Mouse (Mus musculus): Measurements from ENCODE around the gene Otulin.

Gene Otulin

DNA sequence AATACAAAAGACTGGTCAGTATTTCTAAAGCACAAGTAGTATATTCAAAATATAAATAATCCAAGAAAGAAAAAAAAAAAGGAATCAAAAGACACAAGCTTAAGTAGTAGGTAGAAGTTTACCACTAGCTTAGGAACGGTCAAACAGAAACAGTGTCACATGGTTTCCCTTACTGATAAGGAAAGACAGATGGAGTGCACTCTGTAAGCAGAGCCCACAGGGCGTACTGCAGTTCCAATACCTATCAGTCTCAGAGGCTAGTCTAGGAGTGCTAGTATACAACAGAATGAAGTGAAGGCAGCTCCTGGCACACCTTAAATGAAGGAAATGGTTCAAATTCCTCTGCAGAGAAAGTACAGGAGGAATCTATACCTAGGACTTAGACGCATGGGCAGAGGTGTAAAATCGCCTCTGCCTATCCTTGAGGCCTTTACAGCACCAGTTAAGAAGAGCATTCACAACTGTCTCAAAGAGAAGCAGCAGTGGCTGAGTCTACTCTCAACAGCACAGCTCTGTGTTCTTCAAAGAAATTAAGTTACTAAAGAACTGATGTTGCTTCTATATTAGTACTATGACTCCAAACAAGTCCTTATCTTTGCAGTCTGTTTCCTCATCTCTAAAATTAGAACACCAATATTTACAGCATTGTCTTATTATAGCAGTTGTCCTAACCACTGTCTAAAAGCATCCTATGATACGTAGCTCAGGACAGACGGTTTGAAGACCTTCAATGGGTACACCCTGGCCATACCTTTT is 11.5 kb downstream of the Otulin start:
- Histone ChIP-seq H3K9me3 (ENCODE audit: low read length) (no peaks in the 10 kb centered on the region), H3K4me3 (replicated peaks; ENCODE audit: low read length) (no peak overlapping the region), H3K4me1 (replicated peaks; ENCODE audit: low read depth, low read length) (peaks cover 20% of the 10 kb centered on the region), H3K27me3 (ENCODE audit: insufficient read depth, low read length) (no peaks in the 10 kb centered on the region), H3K36me3 (ENCODE audit: insufficient read depth, low read length) (peaks cover 90% of the 10 kb centered on the region)
- TF ChIP-seq POU5F1 (IDR thresholded peaks at IDR 0.05; ENCODE audit: borderline replicate concordance, low read length) (no peak), CTCF (conservative IDR thresholded peaks at IDR 0.05; ENCODE audit: low read length) (no peak), NANOG (IDR thresholded peaks at IDR 0.05; ENCODE audit: borderline replicate concordance, low read length) (no peak)

DNA sequence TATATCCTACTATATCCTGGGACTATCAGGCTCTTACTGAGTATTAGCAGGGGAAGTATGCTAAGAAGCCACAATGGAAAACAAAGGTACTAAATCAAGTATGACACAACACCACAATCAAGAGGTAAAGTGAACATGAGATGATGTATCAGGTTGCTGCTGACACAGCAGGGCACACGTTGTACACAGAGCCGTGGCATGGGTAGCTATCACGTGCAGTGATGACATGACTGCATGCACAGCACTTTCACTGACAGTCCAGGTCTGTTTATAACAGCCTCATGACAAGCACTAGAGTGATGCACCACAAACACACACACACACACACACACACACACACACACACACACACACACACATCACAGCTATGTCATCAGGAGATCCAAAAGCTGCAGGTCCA is 13.3 kb downstream of the Otulin start:
- Histone ChIP-seq H3K27me3 (ENCODE audit: insufficient read depth, low read length) (no peaks in the 10 kb centered on the region), H3K4me1 (replicated peaks; ENCODE audit: low read depth, low read length) (peaks cover 19% of the 10 kb centered on the region; the same call in 1 of the 2 replicates), H3K36me3 (ENCODE audit: insufficient read depth, low read length) (peaks cover 77% of the 10 kb centered on the region), H3K4me3 (replicated peaks; ENCODE audit: low read length) (no peak overlapping the region), H3K9me3 (ENCODE audit: low read length) (no peaks in the 10 kb centered on the region)
- TF ChIP-seq CTCF (conservative IDR thresholded peaks at IDR 0.05; ENCODE audit: low read length): no peak
- TF ChIP-seq NANOG (IDR thresholded peaks at IDR 0.05; ENCODE audit: borderline replicate concordance, low read length): no peak
- TF ChIP-seq POU5F1 (IDR thresholded peaks at IDR 0.05; ENCODE audit: borderline replicate concordance, low read length): no peak

DNA sequence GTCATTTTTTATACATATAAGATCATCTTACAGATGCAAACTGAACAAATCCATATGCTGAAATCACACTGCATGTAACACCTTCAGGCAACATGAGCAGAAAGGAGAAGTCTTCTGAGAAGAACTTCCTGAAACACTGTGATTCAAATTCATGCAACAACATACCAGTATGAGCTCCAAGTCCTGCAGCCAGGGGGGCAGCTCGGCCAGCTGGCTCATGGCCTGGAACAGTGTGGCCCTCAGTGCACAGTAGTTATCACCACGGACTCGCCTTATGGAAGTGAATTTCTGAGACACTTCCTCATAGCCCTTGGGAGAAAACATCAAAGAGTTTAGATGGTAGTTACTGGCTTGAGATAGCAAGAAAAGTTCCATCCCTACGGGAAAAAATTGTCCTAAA is 14.3 kb downstream of the Otulin start:
- Histone ChIP-seq H3K36me3 (ENCODE audit: insufficient read depth, low read length) (peaks cover 80% of the 10 kb centered on the region), H3K9me3 (ENCODE audit: low read length) (no peaks in the 10 kb centered on the region), H3K4me1 (replicated peaks; ENCODE audit: low read depth, low read length) (peaks cover 13% of the 10 kb centered on the region; the same call in 1 of the 2 replicates), H3K27me3 (ENCODE audit: insufficient read depth, low read length) (no peaks in the 10 kb centered on the region), H3K4me3 (replicated peaks; ENCODE audit: low read length) (no peak overlapping the region)
- no peak for TF ChIP-seq NANOG (IDR thresholded peaks at IDR 0.05; ENCODE audit: borderline replicate concordance, low read length)
- no peak for TF ChIP-seq POU5F1 (IDR thresholded peaks at IDR 0.05; ENCODE audit: borderline replicate concordance, low read length)
- TF ChIP-seq CTCF (conservative IDR thresholded peaks at IDR 0.05; ENCODE audit: low read length): no peak

GRCm38 (mm10) chr15:27613255-27613654 is 17.2 kb downstream of the Otulin start:
- H3K4me3 ChIP-seq (replicated peaks; ENCODE audit: low read length): no peak overlapping the region
- H3K27me3 ChIP-seq (ENCODE audit: insufficient read depth, low read length): no peaks in the 10 kb centered on the region
- H3K36me3 ChIP-seq (ENCODE audit: insufficient read depth, low read length): peaks cover 79% of the 10 kb centered on the region
- H3K4me1 ChIP-seq (replicated peaks; ENCODE audit: low read depth, low read length): 0 out of 2 replicates have a peak, but pooled peaks cover 11% of the 10 kb centered on the region
- TF ChIP-seq NANOG (IDR thresholded peaks at IDR 0.05; ENCODE audit: borderline replicate concordance, low read length): no peak
- TF ChIP-seq CTCF (conservative IDR thresholded peaks at IDR 0.05; ENCODE audit: low read length): no peak
- no peak for TF ChIP-seq POU5F1 (IDR thresholded peaks at IDR 0.05; ENCODE audit: borderline replicate concordance, low read length)
- no peaks in the 10 kb centered on the region for H3K9me3 ChIP-seq (ENCODE audit: low read length)

- Histone ChIP-seq H3K9me3 (ENCODE audit: low read length) (no peaks in the 10 kb centered on the region), H3K4me3 (replicated peaks; ENCODE audit: low read length) (no peak overlapping the region), H3K4me1 (replicated peaks; ENCODE audit: low read depth, low read length) (0 out of 2 replicates have a peak, but pooled peaks cover 11% of the 10 kb centered on the region), H3K36me3 (ENCODE audit: insufficient read depth, low read length) (peaks cover 79% of the 10 kb centered on the region), H3K27me3 (ENCODE audit: insufficient read depth, low read length) (no peaks in the 10 kb centered on the region)
- peak; percentile 96 for TF ChIP-seq CTCF (conservative IDR thresholded peaks at IDR 0.05; ENCODE audit: low read length)
- TF ChIP-seq NANOG (IDR thresholded peaks at IDR 0.05; ENCODE audit: borderline replicate concordance, low read length): no peak
Observed at GRCm38 (mm10) chr15:27612533-27613221, 17.8 kb downstream of the Otulin start.

DNA sequence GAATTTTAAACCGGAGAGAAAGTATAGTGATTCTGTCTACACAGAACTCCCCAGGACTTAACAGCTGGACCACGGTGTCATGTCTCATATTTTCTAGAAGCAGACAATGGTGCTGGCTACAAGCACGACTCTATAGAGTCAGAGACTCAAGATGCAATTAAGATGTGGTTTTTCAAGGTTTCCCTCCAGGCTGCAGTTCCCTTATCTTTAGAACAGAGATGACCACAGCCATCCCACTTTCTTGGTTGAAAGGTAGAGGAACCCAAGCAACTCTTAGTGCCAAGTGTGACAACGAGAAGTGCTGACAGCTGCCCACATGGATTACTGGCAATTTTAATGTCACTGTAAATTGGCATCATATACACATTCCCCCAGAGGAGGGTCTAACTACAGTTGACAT is 20.9 kb downstream of the Otulin start:
- Histone ChIP-seq H3K36me3 (ENCODE audit: insufficient read depth, low read length) (peaks cover 82% of the 10 kb centered on the region), H3K4me1 (replicated peaks; ENCODE audit: low read depth, low read length) (0 out of 2 replicates have a peak, but pooled peaks cover 7% of the 10 kb centered on the region), H3K27me3 (ENCODE audit: insufficient read depth, low read length) (no peaks in the 10 kb centered on the region), H3K9me3 (ENCODE audit: low read length) (no peaks in the 10 kb centered on the region), H3K4me3 (replicated peaks; ENCODE audit: low read length) (no peak overlapping the region)
- TF ChIP-seq POU5F1 (IDR thresholded peaks at IDR 0.05; ENCODE audit: borderline replicate concordance, low read length) (no peak), NANOG (IDR thresholded peaks at IDR 0.05; ENCODE audit: borderline replicate concordance, low read length) (no peak), CTCF (conservative IDR thresholded peaks at IDR 0.05; ENCODE audit: low read length) (no peak)

DNA sequence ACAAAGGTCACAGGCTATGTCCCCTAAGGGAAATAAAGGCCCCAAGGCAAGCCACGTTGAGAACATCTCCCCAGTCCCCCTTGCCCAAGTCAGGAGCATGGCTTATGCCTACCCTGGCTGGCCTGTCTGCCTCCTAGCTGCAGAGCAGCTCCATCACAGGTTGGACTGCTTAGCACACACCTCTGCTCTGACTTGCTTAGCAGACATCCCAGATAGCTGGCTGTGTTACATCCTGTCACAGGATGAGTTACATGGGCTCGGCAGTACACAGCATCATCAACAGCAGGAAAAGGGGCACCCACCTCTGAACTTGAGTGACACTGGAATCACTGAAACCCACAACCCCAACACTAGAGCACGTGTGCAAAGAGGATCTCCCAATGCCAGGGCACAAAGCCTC is 25.2 kb downstream of the Otulin start:
- no peak overlapping the region for H3K4me3 ChIP-seq (replicated peaks; ENCODE audit: low read length)
- no peaks in the 10 kb centered on the region for H3K27me3 ChIP-seq (ENCODE audit: insufficient read depth, low read length)
- no peaks in the 10 kb centered on the region for H3K9me3 ChIP-seq (ENCODE audit: low read length)
- TF ChIP-seq CTCF (conservative IDR thresholded peaks at IDR 0.05; ENCODE audit: low read length) (no peak), NANOG (IDR thresholded peaks at IDR 0.05; ENCODE audit: borderline replicate concordance, low read length) (no peak), POU5F1 (IDR thresholded peaks at IDR 0.05; ENCODE audit: borderline replicate concordance, low read length) (no peak)
- H3K4me1 ChIP-seq (replicated peaks; ENCODE audit: low read depth, low read length): peaks cover 19% of the 10 kb centered on the region
- H3K36me3 ChIP-seq (ENCODE audit: insufficient read depth, low read length): peaks cover 84% of the 10 kb centered on the region

DNA sequence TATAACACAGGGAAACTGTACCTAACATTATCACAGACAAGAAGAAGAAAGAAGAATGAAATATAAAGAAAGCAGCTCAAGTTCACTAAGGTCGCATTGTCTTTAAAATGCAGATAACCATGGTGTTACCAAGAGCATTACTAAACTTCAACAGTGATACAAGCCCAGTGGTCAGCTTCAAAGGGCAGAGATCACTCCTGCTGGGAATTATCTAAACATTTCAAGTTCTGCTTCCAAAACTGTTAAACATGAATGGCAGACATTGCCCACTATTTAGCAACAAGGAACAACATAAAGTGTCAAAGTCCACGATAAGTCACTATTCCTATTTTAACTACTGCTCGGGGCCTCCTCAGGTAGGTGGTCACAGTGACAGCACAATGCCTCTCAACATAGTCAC is 25.9 kb downstream of the Otulin start:
- peaks cover 19% of the 10 kb centered on the region for H3K4me1 ChIP-seq (replicated peaks; ENCODE audit: low read depth, low read length)
- peaks cover 85% of the 10 kb centered on the region for H3K36me3 ChIP-seq (ENCODE audit: insufficient read depth, low read length)
- no peaks in the 10 kb centered on the region for H3K27me3 ChIP-seq (ENCODE audit: insufficient read depth, low read length)
- H3K4me3 ChIP-seq (replicated peaks; ENCODE audit: low read length): no peak overlapping the region
- TF ChIP-seq CTCF (conservative IDR thresholded peaks at IDR 0.05; ENCODE audit: low read length) (no peak), POU5F1 (IDR thresholded peaks at IDR 0.05; ENCODE audit: borderline replicate concordance, low read length) (no peak), NANOG (IDR thresholded peaks at IDR 0.05; ENCODE audit: borderline replicate concordance, low read length) (no peak)
- H3K9me3 ChIP-seq (ENCODE audit: low read length): no peaks in the 10 kb centered on the region

All from E14TG2a.4 (cell line).